Mouse (Mus musculus) brain, embryonic 14.5 days (tissue): ENCODE measurements at regions not wholly inside any gene's neighbourhood (a gene's known extent, or its start where the extent isn't known, plus 50 kb on each side); places are given as distances from the start of the nearest gene placed in this dataset.

Experiments used
- DNase-seq: peaks from one replicate; pipeline ENCODE4 v3.0.0-alpha.2; 2011; ENCODE audit warnings: low read depth
- CTCF ChIP-seq: fragments of 200-500 bp; IDR thresholded peaks from 2 replicates; pipeline ENCODE4 v1.5.1; 2012; ENCODE audit warnings: inconsistent platforms, mild to moderate bottlenecking, moderate library complexity, borderline replicate concordance; ENCODE audit not compliant: insufficient read depth, insufficient read length; ENCODE audit errors: extremely low read depth
- POLR2A ChIP-seq: fragments of 200-500 bp; IDR thresholded peaks from 2 replicates; pipeline ENCODE4 v1.6.1; 2012; ENCODE audit warnings: mild to moderate bottlenecking, inconsistent platforms, borderline replicate concordance; ENCODE audit not compliant: poor library complexity, insufficient read depth, insufficient read length, severe bottlenecking; ENCODE audit errors: extremely low read depth

DNA sequence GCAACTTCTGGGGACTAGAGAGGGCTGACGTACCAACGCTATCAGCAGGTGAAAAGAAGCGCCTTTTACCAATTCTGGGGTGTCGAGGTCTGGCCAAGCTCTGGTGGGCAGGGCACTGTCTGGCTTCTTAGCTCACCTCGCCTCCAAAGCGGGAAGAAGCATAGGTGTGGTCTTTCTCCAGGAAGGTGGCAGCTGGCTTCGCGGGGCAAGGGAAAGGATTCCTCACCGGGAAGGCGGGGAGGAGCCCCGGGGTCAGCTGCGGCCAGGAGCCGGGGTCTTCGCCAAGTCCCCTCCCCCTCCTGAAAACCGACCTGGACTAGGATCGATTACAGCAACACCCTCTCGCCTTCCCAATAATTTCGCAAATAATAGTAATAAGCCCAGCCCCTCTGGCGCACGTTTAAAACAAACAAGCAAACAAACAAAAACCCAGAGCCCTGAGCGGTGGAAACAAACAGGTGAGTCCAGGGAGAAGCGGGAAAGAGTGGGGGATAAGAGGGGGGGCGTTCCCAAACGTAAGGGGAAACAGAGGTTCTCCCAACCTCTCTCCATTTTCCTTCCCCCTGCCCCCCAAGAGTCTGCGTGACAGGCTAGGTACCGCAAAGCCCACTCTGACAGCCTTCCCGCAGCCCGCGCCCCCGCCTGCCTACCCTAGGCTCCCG, 63.5 kb upstream of the Ak4 start:
- peak; percentile 26 for DNase-seq
- no peak for TF ChIP-seq CTCF
- TF ChIP-seq POLR2A: no peak

DNA sequence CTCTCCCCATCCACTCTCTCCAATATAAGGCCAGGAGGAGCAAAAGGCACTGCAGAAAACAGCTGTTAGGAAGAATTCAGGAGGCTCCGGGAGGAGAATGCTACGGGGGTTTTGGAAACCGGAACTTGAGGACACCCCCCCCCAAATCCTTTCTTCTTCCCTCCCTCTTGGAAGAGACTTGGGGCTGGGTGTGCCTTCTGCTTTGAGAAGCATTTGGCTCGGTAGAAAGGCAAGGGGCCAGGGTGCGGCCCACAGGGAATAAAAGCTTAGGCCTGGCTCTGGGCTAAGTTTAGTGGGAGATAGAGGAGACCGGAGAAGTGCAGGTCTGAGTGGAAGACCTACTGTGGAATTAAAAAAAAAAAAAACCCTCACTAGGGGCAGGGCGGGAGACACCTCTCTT, 64.1 kb upstream of the Ak4 start:
- no peak for TF ChIP-seq CTCF
- no peak for TF ChIP-seq POLR2A
- peak; percentile 49 for DNase-seq

DNA sequence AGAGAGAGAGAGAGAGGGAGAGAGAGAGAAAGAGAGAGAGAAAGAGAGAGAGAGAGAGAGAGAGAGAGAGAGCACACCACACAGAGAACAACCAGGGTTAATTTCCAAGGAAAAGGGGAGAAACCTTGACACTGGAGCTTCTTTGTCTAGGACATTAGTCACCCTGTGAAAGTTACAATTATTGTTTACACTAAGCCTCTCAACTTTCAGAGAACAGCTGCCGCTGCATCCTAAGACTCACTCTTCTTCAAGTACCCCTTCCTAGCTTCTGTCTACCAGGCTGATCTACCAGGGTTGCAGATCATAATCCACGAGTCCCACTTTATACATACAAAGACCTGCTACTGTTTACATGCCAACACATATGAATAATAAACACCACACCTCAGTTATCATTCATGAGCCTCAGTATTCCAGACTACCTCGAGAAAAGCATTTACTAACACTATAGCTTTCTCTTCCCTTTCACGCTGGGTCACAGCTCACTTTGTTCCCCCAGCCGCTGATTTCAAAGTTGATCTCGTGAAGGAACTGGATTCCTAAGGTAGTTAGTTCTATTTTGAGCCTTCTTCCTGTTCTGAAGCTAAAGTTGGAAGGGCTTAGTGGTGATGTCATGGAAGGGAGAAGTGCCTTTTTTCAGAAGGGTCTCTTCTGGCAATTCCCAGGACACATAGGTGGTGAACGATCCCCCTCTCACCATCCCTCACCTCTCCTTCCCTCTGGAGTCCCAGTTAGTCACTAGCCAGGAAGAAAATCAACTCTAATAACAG, 64.8 kb upstream of the Ak4 start:
- peak; percentile 19 for DNase-seq
- TF ChIP-seq POLR2A (no peak), CTCF (no peak)

DNA sequence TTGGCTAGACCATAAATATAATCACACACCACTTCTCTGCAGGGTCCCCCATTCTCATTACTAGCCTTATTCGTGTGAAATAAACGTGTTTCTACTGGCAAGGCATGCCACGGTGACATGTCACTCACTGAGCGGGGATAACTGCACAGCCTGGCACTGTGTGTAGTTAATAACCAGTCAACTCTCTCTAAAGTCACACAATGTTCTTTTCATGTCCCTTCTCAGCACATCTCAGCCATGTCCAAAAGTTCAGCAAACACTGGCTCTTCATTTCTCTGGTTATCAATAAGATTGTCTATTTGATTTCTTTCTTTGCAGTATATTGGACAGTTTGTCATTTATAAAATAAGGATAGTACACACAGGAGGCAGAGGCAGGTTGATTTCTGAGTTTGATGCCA, 66.9 kb upstream of the Ak4 start:
- TF ChIP-seq POLR2A (no peak), CTCF (no peak)
- no peak for DNase-seq

DNA sequence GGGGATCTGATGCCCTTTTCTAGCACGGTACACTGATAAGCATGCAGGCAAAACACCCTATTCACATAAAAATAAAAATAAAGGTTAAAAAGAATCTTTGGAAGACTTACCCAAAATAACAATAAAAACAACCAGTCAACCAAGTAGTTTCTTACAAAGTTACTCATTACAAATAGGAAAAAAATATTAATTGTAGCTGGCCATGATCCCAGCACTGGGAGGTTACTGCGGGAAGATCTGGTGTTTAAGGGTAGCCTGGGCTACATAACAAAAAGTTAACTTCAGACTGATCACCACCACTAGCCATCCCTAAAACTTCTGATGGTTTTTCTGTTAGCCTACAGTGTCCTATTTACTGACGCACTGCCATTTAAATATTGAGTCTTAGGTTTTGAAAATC, 67.4 kb upstream of the Ak4 start:
- DNase-seq: no peak
- TF ChIP-seq CTCF: no peak
- TF ChIP-seq POLR2A: no peak

DNA sequence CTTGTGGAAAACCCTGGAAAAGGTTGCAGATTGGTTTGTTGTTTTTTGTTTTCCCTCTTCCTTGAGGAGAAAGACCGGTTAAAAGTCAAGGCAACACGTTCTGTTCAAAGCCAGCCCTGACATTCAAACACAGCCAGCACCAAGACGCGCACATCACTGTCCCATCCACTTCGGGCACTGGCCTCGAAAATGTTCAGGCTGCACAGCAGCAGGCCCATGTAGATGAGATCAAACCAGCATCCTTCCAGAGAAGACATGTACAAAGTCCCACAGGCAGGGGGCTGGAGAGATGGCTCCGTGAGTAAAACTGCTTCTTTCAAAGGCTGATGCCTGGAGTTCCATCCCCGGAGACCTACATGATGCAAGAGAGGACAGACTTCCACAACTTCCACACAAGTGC, 68.4 kb upstream of the Ak4 start:
- TF ChIP-seq POLR2A (no peak), CTCF (no peak)
- DNase-seq: no peak

DNA sequence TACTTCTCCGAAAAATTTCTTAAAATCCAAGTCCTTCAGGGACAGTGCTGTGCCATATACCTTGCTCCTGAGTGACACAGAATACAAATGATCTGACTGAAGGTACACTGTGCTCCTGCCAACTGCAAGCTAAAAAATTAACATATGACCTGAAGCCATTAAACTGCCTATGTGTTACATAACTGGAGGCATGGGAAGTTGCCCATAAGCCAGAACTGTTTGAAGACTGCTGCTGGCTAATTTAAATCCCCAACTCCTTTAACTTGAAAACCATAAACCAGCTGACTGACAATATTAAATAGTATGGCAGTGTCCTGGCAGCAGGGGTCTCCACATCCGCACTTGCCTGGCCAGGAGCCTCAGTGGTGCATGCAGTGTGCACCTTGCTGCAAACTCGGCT, 68.9 kb upstream of the Ak4 start:
- DNase-seq: no peak
- TF ChIP-seq POLR2A (no peak), CTCF (no peak)

DNA sequence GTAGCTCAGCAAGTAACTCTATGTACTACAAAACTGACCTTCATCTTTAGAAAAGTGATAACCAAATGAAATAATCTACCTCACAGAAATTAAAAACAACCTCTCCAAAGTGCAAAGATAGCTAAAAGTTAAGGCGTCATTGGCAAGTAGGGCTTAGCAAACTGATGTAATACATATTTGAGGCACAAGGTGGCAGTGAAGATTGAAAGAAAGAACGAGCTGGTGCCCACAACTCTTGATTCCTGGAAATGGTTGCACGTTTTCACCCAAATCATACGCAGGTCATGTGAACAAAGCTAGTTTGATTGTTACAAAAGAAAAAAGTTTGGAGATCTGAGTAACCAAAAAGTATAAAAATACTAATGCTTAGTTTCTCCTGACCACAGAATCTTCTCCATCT, 69.7 kb upstream of the Ak4 start:
- peak; percentile 82 for DNase-seq
- TF ChIP-seq POLR2A: no peak
- TF ChIP-seq CTCF: peak; percentile 59; the same call in 1 of the 2 replicates

DNA sequence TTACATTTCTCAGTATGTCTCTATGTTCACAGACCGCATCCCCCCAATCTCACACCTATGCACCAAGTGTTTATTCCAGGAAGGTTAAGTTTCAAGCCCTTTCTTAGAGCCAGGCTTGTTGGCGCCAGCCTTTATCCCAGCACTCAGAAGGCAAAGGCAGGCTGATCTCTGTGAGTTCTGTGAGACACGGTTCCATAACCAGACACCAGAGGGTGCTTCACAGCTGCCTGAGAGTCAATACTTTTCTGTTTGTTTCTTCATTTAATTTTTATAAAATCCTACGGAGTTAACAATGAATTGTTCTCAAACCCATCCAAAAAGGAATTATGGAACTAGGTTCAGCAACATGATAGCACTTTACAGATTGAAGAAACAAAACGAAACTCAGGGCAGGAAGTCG, 71.8 kb upstream of the Ak4 start:
- DNase-seq: no peak

DNA sequence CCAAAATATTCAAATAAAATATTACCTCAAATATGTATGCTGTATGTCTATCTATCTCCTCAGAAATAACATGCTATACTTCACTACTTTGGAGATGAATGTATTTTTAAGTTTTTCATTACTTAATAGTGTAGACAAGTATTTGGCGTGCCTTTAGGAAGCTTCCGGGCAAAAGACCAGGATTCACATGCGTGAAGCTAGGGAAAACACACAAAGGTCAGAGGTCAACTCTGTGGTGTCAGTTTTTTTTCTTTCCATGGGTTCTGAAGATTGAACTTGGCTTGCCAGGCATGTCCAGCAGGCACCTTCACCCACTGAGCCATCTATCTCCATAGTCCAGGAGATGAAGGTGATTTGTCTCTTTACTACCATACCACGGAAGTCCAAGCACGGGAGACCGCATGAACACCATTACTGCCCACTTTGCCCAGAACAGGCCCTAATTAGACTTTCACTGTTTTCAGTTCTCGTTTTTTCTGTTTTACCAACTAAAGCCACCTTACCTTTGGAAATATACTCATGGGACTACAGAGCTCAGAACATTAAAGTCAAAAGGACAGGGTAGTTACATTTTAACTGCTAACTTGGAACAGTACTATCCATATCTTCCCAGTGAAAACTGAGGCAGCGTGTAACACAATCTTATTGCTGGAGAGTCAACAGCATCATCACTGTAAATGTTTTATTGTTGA, 76.9 kb upstream of the Ak4 start:
- no peak for TF ChIP-seq POLR2A
- TF ChIP-seq CTCF: no peak
- no peak for DNase-seq

More for the DNA sequence above, 71.8 kb upstream of the Ak4 start:
- peak; percentile 19; the same call in 1 of the 2 replicates for TF ChIP-seq CTCF
- no peak for TF ChIP-seq POLR2A

DNA sequence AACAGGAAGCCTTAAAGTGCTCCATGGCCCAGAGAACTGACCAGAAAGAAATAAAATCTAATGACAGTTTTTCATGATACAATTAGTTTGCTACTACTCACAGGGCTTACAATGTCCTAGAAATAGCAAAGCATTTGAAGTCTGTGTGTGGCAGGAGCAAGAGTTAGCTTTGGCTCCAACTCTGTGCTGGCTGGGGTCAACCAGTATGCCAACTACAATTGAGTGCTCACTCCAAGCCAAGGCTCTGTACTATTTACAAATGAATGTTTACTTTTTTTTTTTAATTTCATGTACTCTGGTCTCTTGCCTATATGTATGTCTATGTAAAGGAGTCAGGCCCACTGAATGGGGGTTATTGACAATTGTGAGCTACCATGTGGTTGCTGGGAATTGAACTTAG, 75.7 kb upstream of the Jak1 start:
- DNase-seq: no peak
- TF ChIP-seq POLR2A (no peak), CTCF (no peak)
